Mouse (Mus musculus): ENCODE measurements at regions not wholly inside any gene's neighbourhood (a gene's known extent, or its start where the extent isn't known, plus 50 kb on each side); places are given as distances from the start of the nearest gene placed in this dataset.

DNA sequence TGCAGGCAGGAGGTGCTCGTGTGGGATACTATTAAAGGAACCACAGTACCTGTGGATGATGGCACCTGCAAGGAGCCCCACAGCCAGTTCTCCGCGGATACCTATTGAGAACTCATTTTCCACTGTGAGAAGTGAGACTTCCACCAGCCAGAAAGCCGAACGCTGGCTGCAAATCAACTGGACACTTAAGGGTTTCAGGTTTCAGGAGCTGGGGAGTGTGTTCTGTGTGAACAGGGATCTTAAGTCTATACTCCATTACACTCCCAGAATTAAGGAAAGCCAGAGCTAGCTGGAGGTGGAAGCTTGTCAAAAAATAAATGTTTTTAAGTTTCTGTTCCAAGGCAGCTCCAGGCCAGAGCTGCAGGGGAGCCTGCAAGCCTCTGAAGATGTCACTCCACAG lies 99.8 kb upstream of the Rybp start:
- DNase-seq = no peak

- DNase-seq = no peak
Measured at GRCm38 (mm10) chr6:100385640-100386039, 98.4 kb upstream of the Rybp start.

- DNase-seq = peak; percentile 11 to 24
Measured at GRCm38 (mm10) chr6:100381046-100381445, 93.8 kb upstream of the Rybp start.

GRCm38 (mm10) chr6:100380536-100380935 lies 93.3 kb upstream of the Rybp start:
- no peak for DNase-seq

GRCm38 (mm10) chr6:100379792-100380191 lies 92.5 kb upstream of the Rybp start:
- DNase-seq = no peak

DNA sequence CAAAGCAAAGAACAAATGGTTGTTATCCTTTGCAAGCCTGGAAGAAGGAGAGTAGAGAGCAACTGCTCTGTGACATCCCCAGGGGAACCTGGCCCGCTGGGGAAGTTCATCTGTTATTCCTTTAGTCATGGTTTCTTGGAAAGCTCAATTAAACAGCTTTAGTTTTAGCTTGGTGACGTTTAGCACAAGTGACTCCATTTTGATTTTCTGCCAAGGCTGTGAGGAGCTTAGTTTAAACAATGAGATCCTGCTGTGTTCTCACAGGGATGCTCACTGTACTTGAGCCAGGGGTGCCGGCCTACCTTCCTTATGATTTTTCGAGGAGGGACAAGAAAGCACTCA lies 91.2 kb upstream of the Rybp start:
- no peak for DNase-seq

GRCm38 (mm10) chr6:100377828-100378532 lies 90.7 kb upstream of the Rybp start:
- DNase-seq = no peak

GRCm38 (mm10) chr6:100376656-100377055 lies 89.4 kb upstream of the Rybp start:
- no peak for DNase-seq

DNA sequence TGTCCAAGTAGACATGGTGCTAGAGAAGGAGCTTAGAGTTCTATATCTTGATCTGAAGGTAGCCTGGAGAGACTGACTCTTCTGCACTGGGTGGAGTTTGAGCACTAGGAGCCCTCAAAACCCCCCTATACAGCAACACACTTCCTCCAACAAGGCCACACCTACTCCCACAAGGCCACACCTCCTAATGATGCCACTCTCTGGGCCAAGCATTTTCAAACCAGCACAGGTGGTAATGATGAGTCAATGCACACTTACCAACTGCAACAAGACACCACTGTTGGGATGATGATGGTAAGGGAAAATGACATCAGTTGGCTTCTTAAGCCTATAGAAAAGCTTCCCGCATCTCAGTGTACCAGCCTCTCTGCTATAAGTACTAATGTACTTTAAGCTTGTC lies 83.5 kb upstream of the Rybp start:
- DNase-seq = no peak

DNA sequence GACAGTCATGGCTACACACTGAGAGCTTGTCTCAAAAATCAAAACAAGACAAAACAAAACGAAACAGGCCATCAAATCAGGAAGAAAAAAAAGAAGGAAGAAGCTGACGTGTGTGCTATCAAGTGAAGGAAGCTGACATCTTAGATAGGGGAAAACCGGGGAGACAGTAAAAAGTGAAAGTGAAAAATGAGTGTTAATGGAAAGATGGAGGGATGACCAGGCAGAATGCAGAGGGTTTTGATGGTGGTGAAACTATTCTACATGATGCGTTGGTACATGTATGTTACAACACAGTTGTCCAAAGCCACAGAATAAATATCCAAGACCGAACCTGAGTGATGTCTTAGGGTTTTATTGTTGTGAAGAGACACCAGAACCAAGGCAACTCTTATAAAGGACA lies 83.1 kb upstream of the Rybp start:
- DNase-seq = no peak

- DNase-seq = no peak
Measured at GRCm38 (mm10) chr6:100366231-100366630, 78.9 kb upstream of the Rybp start.

GRCm38 (mm10) chr6:100365791-100366190 lies 78.5 kb upstream of the Rybp start:
- no peak for DNase-seq

- DNase-seq = no peak
Measured at GRCm38 (mm10) chr6:100363683-100364082, 76.4 kb upstream of the Rybp start.

- DNase-seq = peak in 1 of 2 experiments; percentile 22
Measured at GRCm38 (mm10) chr6:100356617-100357399, 69.5 kb upstream of the Rybp start.

- no peak for DNase-seq
Measured at GRCm38 (mm10) chr6:100355858-100356257, 68.6 kb upstream of the Rybp start.

GRCm38 (mm10) chr6:100347481-100347880 lies 60.2 kb upstream of the Rybp start:
- no peak for DNase-seq

GRCm38 (mm10) chr6:100345073-100345472 lies 57.8 kb upstream of the Rybp start:
- no peak for DNase-seq

GRCm38 (mm10) chr6:100341305-100342290 lies 54.3 kb upstream of the Rybp start:
- DNase-seq = no peak

DNA sequence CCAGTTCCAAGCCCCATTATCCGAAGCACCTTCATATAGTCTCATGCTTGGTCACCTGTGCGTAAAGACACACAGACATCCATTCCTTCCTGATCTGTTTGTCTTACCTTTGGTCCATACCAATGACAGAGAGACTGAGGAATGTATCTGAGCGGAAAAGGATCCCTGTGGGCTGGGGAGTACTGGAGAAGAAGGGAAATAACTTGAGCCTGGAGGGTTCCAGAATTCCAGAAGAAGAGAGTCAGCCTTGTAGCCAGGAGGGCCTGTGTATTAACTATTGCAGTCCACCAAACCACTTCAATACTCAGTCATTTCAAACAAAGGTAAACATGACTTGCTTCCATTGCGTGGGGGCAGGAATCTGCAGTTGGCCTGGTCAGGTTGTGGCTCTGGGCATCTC lies 51.0 kb upstream of the Rybp start:
- DNase-seq = no peak

All from spleen, adult 18-20 months (tissue).